Mouse (Mus musculus): ENCODE results near the gene Iqch.

DNA sequence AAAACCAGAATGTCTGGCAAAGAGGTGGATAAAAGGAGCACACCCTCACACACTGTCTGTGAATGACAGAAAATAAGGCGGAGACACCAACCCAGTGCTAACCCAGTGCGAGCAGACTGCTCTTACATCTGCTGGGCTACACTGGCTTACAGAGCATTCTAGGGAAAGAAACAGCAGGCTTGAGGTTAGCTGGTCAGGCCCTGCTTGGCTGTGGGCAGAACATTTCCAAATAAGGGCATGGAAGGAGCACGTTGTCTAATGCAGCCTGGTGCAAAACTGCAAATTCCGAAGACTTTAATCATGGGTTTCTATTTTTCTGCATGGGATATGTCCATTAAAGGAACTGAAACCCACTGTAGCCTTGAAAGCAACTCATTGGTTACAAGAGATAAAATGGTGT lies 64.8 kb downstream of the Iqch start:
- TF ChIP-seq CTCF (IDR thresholded peaks at IDR 0.05; ENCODE audit: low read depth), result no peak
- no peak for TF ChIP-seq EP300 (IDR thresholded peaks at IDR 0.05; ENCODE audit: low read depth)

All from liver, postnatal 0 days (tissue).